Mouse (Mus musculus): ENCODE data around the gene Adgrd1.

- TF ChIP-seq CTCF (IDR thresholded peaks at IDR 0.05; ENCODE audit: low read depth, low read length) (no peak), EP300 (IDR thresholded peaks at IDR 0.05; ENCODE audit: insufficient read depth, low read depth, low read length) (no peak), POLR2A (IDR thresholded peaks at IDR 0.05; ENCODE audit: insufficient read depth, low read length) (no peak)
Measured at GRCm38 (mm10) chr5:129142801-129143200, 46.3 kb downstream of the Adgrd1 start.

All from ES-Bruce4 (cell line).